Mouse (Mus musculus): Measurements from ENCODE around the gene Traf2.
A peak's percentile ranks its signal among the peaks of the same experiment; 100 is the strongest.

Gene Traf2

GRCm38 (mm10) chr2:25546811-25547491 is at the start of gene Traf2:
Traf2 (minus strand) TSS chr2:25546940.
- DNase-seq (ENCODE audit: low spot score in 2 of 2), result peak; percentile 99

- DNase-seq (ENCODE audit: low spot score in 2 of 2), result no peak
Observed at GRCm38 (mm10) chr2:25591863-25592262, 45.1 kb upstream of the Traf2 start.

DNA sequence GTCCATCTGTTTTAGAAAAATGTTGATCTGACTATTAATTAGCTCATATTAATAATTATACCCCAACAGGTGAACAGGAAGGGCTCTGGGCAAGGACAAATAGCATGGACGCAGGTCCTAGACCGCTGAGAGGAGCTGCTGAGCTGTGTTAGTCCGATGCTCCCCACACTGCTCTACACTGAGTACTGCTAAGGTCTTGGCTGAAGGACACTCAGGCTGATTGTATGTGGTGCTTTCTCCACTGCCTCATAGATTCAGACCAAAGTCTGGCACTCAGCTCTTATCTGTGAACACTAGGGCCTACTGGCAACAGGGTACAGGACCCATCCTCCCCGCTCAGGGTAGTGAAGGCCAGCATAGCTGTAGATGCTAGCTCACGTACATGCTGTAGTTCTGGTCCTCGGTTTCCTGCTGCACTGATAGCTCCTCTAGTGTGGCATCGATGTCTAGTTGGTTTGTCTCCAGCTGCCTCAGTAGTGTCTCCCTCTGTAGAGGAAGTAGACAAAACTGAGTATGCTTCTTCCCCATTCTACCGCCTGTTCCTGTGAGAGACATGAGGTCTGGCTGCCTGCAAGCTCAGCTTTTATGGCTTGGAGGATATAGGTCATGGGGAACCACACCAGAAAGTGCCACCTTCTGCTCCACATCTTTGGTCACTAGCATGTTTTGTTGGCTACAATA is 41.6 kb upstream of the Traf2 start:
- no peak for DNase-seq (ENCODE audit: low spot score in 2 of 2)

DNA sequence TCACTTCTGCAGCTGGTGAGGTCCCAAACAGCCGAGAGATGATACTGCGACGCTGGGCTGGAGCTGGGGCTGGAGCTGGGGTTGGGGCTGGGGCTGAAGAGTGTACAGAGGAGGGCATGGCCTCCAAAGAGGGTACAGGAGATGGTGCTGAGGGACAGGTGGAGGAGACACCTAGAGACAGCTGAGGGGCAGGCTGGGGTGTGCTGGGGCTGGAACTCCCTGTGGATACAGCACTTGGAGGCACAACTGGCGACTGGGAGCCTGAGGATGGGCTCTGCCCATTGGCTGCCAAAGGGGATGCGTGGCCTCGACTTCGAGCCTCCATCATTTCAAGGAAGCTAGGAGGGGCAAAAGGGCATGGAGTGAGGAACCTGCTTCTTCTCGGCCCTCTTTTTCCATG is 40.5 kb upstream of the Traf2 start:
- no peak for DNase-seq (ENCODE audit: low spot score in 2 of 2)

DNA sequence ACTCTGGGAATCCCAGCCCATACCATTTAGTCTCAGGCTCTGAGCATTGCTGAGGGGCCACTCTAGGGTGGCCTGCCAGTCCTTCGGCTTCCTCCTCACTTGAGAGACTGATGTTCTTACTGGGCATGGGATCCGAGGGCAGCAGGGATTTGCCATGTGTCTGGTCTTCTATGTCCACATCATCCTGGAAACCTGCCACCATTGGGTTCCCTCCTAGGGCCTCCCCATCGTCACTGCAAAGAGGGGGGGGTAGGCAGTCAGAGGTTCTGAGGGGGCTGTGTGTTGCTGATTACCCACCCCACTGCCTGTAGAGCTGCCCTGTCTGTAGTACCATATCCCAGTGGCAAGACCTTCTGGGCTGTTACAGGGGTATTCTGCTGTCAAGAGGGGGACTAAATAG is 38.9 kb upstream of the Traf2 start:
- DNase-seq (ENCODE audit: low spot score in 2 of 2), result no peak

GRCm38 (mm10) chr2:25584856-25585255 is 38.1 kb upstream of the Traf2 start:
- DNase-seq (ENCODE audit: low spot score in 2 of 2), result no peak

- DNase-seq (ENCODE audit: low spot score in 2 of 2), result no peak
Observed at GRCm38 (mm10) chr2:25584152-25584551, 37.4 kb upstream of the Traf2 start.

DNA sequence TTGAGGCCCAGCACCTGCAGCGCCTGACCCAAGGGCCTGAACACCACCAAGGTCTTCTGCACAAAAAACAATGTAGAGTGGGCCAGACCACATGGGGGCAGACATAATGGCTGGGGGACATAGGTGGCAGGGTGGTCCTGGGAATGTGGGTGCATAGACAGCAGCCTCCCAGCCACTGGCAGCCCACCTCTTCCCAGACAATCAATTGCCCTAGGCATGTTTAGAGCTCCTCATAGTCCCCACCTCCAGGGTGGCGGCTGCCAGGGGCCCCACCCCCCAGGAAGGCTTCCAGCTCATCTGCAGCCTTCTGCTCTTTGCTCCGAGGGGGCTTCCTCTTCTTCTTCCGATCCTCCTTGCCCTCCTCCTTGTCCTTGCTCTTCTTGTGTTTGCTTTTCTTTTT is 36.8 kb upstream of the Traf2 start:
- DNase-seq (ENCODE audit: low spot score in 2 of 2), result no peak

- DNase-seq (ENCODE audit: low spot score in 2 of 2), result no peak
Observed at GRCm38 (mm10) chr2:25583120-25583481, 36.4 kb upstream of the Traf2 start.

GRCm38 (mm10) chr2:25582466-25583119 is 35.9 kb upstream of the Traf2 start:
- no peak for DNase-seq (ENCODE audit: low spot score in 2 of 2)

- DNase-seq (ENCODE audit: low spot score in 2 of 2), result no peak
Observed at GRCm38 (mm10) chr2:25581901-25582301, 35.2 kb upstream of the Traf2 start.

DNA sequence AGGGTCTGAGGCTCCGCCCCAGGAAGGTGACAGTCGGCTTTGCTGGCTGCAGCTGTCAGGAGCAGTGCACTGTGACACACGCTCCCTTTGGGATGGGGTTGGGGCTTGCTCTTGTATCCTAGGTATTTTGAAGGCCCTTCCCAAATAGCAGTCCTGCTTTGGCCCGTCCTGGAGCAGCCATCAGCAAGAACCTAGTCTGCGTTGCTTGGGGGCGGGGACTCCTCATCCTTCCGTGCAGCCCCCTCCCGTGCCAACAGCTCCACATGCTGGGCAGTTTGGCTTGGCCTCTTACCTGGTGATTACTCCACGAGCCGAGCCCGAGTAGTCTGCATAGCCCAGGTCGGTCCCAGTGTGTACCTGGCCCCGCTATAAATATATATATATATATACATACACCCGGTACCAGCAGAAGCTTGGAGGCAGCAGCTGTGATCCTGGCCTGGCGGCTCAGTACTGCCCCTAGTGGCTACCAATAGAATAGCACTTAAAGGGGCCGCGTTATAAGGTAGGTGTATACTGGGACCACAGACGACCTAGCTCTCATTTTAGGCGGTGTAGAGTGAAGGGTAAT is 34.6 kb upstream of the Traf2 start, which contains the start of gene Ajm1:
Gene Ajm1 (minus strand): TSS at position 464 of the 571 bp plus-strand sequence.
- peak in 1 of 2 experiments; percentile 56 for DNase-seq (ENCODE audit: low spot score in 2 of 2)

- no peak for DNase-seq (ENCODE audit: low spot score in 2 of 2)
Observed at GRCm38 (mm10) chr2:25580621-25581101, 33.9 kb upstream of the Traf2 start.

DNA sequence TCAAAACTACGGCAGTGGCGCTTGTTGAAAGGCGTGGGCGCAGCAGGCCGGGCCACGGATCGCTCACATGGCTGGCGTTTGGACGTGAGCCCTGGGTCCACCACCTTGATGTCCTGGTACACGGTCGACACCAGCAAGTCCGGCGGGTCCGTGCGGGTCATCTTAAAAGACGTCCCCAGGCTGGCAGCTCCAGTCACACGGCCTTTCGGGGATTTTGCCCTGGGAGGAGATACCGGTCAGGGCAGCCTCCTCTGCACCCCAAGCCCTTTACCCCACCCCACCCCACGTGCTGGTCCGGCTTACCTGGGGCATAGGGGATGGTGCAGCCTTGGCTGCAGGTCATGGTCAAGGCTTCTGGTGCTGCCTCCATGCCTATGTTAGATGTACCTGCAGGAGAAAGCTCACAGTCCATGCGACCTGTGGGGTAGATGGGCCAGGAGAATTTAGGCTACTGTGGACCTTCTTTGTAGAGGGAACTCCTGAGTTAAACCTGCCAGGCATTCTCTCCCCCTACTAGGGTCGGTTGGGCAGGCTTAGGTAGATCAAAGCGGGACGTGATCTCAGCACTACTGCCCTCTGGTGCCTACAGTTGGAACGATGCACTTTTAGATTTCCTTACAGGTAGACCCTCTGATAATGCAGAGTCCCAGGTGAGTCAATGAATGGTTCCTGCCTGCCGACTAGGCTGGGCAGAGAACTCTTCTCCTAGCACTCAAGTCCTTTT is 33.2 kb upstream of the Traf2 start:
- no peak for DNase-seq (ENCODE audit: low spot score in 2 of 2)

GRCm38 (mm10) chr2:25578796-25579736 is 32.3 kb upstream of the Traf2 start:
- DNase-seq (ENCODE audit: low spot score in 2 of 2), result no peak

GRCm38 (mm10) chr2:25577951-25578795 is 31.4 kb upstream of the Traf2 start:
- DNase-seq (ENCODE audit: low spot score in 2 of 2), result no peak

- DNase-seq (ENCODE audit: low spot score in 2 of 2), result no peak
Observed at GRCm38 (mm10) chr2:25576965-25577891, 30.5 kb upstream of the Traf2 start.

DNA sequence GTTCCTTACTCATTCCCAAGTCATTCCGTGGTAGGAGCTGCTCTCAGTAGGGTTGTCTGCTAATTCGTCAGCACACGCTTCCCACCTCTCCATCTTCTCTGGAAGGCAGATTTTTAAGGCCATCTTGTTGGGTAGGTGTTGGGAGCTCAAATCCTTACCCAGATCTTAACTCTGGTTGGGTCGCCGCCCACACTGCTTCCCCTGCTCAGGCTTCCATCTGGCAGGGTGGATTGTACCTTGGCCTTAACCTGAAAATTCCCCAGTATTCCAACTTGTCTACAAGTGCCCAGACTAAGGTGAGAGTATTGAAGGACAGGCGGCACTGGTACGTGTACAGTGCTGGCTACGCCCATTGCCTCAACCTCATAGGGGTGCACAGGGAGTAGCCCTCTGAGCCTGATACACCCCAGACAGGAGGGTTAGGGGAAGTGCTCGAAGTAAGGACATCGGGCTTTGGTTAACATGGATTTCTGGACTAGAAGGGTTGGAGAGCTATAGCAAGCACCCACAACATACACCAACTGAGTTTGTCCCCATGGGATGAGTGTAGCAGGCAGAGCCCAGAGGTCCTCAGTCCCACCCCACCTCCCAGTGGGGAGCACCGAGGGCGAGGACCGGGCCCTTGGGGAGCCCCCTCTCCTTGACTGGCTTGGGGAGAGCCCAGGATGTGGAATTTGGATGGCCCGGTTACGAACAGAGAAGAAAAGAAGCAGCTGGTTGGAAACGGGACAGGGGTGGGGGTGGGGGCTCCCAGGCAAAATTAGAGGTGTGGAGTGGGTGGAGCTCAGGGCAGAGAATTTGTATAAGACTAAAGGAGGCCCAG is 29.5 kb upstream of the Traf2 start:
- DNase-seq (ENCODE audit: low spot score in 2 of 2), result no peak

Measured in urinary bladder, postnatal 36 days (tissue).